Mouse (Mus musculus): ENCODE data around the gene Cux2. TPM values are rescaled to one million over a fixed set of nuclear protein-coding genes. Genes with fewer than 3 reads are reported as not detected.
A peak's percentile ranks its signal among the peaks of the same experiment; 100 is the strongest.

Gene Cux2
- polyA plus RNA-seq, 1 experiment, result 65.9 TPM

DNA sequence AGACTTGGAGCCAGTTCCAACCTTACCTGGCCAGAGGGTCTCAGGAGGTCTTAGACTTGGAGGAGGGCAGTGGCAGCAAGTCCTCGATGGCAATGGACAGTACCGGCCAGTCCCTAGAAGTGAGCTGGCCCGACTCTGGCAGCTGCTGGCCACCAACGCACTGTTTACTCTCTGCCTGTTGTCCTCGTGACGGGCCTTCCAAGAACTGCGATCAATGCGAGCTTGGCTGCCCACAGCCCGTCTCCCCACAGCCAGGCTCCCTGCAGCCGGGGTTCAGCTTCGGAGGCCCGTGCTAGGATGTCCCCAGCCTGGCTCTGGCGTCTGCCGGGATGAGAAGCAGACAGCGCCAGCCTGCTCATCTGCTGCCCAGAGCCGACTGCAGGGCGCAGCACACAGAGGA, 30.6 kb downstream of the Cux2 start:
- DNase-seq (ENCODE audit: extremely low spot score in 1 of 2, low spot score in 1 of 2), result no peak

DNA sequence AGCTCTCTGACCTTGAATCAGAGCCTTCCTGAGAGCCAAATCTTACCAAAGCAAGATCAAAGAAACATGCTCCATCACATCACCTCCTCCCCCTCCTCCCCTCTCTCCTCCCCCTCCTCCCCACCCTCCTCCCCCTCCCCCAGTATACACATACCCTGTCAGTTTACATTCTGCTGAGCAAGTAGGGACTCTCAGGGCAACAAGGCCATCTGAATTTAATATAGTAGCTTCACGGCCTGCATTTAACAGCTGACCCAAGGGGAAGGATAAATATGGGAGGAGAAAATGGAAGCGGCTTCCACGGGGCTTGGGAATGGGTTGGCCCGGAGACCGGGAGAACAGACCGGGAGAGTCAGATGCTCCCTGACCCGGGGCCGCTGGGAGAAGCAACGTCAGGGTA, 32.1 kb downstream of the Cux2 start:
- DNase-seq (ENCODE audit: extremely low spot score in 1 of 2, low spot score in 1 of 2), result no peak

DNA sequence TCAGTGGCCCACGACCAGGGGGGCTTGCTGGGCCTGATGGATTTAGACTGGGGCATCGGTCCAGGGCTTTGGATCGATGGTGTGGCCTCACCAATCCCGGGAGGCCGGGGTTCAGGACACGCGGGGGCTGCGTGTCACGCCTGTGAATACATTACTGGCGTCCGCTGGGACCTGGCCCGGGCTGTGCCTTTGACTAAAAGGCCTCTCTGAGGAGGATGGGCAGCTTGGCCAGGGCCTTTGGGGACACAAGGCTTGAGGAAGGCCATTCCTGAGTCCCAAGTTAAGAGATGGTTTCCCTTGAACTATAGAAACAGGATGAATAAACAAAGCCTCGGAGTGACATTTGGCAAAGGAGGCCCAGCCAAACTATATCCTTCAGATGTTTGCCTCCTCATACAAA, 32.6 kb downstream of the Cux2 start:
- DNase-seq (ENCODE audit: extremely low spot score in 1 of 2, low spot score in 1 of 2), result no peak

GRCm38 (mm10) chr5:122016744-122017143, 33.2 kb downstream of the Cux2 start:
- DNase-seq (ENCODE audit: extremely low spot score in 1 of 2, low spot score in 1 of 2), result no peak

DNA sequence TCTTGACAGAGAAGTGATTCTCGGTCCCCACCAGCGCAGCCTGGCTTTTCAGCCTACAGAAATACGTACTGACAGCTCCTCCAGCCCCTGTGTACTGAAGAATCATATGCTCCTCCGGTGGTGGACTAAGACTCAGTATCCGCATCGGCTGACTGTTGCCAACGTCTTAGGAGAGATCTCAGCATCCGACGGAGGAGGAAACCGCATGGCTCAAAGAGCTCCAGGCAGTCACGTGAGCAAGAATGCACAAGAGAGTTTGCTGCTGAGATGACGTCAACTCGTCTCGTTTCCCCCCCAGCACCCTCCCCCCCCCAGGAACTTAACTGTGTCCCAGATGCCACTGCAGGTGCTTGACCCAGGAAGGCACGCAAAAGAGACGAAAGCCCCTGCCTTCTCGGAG, 34.8 kb downstream of the Cux2 start:
- DNase-seq (ENCODE audit: extremely low spot score in 1 of 2, low spot score in 1 of 2), result peak in 1 of 2 experiments; percentile 33

GRCm38 (mm10) chr5:122014671-122015070, 35.2 kb downstream of the Cux2 start:
- no peak for DNase-seq (ENCODE audit: extremely low spot score in 1 of 2, low spot score in 1 of 2)

- DNase-seq (ENCODE audit: extremely low spot score in 1 of 2, low spot score in 1 of 2), result no peak
Measured at GRCm38 (mm10) chr5:122011289-122011688, 38.6 kb downstream of the Cux2 start.

- no peak for DNase-seq (ENCODE audit: extremely low spot score in 1 of 2, low spot score in 1 of 2)
Measured at GRCm38 (mm10) chr5:122007946-122008441, 41.9 kb downstream of the Cux2 start.

DNA sequence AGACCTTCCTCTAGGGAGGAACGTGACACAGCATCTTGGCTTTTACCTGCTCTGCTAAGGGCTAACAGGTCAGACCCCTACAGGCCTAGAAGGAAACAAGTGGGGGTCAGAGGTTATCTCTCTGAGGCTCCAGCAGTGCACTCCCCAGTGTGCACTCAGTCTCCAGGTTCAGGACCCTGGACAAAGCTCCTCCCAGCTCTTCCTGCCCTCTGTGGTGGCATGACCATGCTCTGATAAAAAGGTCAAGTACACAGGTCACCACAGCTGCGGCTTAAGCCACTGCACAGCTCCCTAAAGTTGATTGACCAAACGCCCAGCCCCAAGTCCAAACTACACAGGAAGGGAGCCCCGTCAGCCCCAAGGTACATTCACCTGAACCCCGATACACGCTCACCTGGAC, 46.4 kb downstream of the Cux2 start:
- DNase-seq (ENCODE audit: extremely low spot score in 1 of 2, low spot score in 1 of 2), result no peak

DNA sequence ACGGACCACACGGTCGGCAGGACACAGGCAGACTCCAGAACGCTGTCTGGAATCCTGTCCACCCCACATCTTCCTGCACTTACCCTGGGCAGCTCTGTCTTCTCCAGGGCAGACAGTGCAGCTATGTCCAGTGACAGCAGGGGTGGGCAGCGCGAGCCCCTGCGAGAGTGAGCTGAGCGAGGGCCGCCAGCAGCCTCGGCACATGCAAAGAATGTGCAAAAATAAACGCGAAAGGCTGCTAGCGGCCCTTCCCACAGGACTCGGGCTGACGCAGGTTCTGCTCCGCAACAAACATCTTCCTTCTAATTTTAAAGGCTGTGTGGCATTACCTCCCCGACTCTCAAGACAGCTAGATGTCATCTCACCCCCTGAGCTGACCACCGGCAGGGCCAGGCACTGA, 47.8 kb downstream of the Cux2 start:
- DNase-seq (ENCODE audit: extremely low spot score in 1 of 2, low spot score in 1 of 2), result peak in 1 of 2 experiments; percentile 32

DNA sequence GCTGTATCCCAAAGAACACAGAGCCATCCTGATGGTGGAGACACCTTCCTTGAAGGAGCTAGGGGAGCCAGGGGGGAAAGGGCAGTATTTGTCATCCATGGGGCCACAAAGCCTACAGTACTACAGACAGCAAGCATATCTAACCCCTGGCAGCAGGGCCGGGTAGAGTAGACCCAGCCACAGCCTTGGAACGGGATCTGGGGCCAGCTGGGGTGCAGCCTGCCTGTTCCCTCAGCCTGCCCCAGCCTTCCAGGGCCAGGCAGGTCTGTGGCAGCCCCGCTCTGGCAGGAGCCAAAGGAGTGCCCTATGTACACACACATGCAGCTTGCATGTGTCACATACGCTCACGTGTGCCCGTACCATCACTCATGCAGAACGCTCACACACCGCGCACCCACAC, 48.6 kb downstream of the Cux2 start:
- no peak for DNase-seq (ENCODE audit: extremely low spot score in 1 of 2, low spot score in 1 of 2)

- DNase-seq (ENCODE audit: extremely low spot score in 1 of 2, low spot score in 1 of 2), result no peak
Measured at GRCm38 (mm10) chr5:122000381-122000780, 49.5 kb downstream of the Cux2 start.

GRCm38 (mm10) chr5:121998981-121999795, 50.7 kb downstream of the Cux2 start:
- DNase-seq (ENCODE audit: extremely low spot score in 1 of 2, low spot score in 1 of 2), result peak in 1 of 2 experiments; percentile 84

- no peak for DNase-seq (ENCODE audit: extremely low spot score in 1 of 2, low spot score in 1 of 2)
Measured at GRCm38 (mm10) chr5:121998281-121998680, 51.6 kb downstream of the Cux2 start.

GRCm38 (mm10) chr5:121996701-121997100, 53.2 kb downstream of the Cux2 start:
- DNase-seq (ENCODE audit: extremely low spot score in 1 of 2, low spot score in 1 of 2), result no peak

GRCm38 (mm10) chr5:121994808-121995207, 55.1 kb downstream of the Cux2 start:
- DNase-seq (ENCODE audit: extremely low spot score in 1 of 2, low spot score in 1 of 2), result no peak

GRCm38 (mm10) chr5:121991914-121992313, 58.0 kb downstream of the Cux2 start:
- DNase-seq (ENCODE audit: extremely low spot score in 1 of 2, low spot score in 1 of 2), result no peak

GRCm38 (mm10) chr5:121985855-121986254, 64.0 kb downstream of the Cux2 start:
- no peak for DNase-seq (ENCODE audit: extremely low spot score in 1 of 2, low spot score in 1 of 2)

- peak in 1 of 2 experiments; percentile 25 for DNase-seq (ENCODE audit: extremely low spot score in 1 of 2, low spot score in 1 of 2)
Measured at GRCm38 (mm10) chr5:121981650-121982131, 68.2 kb downstream of the Cux2 start.

- no peak for DNase-seq (ENCODE audit: extremely low spot score in 1 of 2, low spot score in 1 of 2)
Measured at GRCm38 (mm10) chr5:121976331-121976730, 73.6 kb downstream of the Cux2 start.

DNA sequence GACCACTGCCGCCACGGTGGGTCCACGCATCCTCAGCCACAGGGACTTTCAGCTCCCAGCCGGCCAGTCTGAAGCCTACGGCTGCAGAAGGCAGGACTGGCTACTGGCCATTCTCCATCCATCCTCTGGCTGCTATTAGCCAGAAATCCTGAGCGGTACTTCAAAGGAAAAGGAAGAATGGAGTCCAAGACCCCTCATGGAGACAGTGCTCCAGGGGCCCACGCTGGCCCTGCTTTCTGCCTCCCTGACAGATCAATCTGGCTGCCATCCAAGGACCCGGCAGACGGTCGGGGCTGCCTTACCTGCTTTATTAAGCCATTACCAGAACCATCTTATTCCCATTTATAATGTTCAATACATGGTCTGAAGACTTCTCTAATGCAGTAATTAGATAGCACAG, 76.4 kb downstream of the Cux2 start:
- no peak for DNase-seq (ENCODE audit: extremely low spot score in 1 of 2, low spot score in 1 of 2)

- DNase-seq (ENCODE audit: extremely low spot score in 1 of 2, low spot score in 1 of 2), result no peak
Measured at GRCm38 (mm10) chr5:121972680-121973192, 77.2 kb downstream of the Cux2 start.
